Mouse (Mus musculus) ES-Bruce4 (cell line): ENCODE measurements around the gene Zfp775.

Experiments
- CTCF ChIP-seq: IDR thresholded peaks from one replicate; pipeline ENCODE4 v1.8.1; 2011; ENCODE audit warnings: low read depth, low read length
- EP300 ChIP-seq: IDR thresholded peaks from 2 replicates; pipeline ENCODE4 v1.6.1; 2011; ENCODE audit warnings: low read depth, low read length; ENCODE audit not compliant: insufficient read depth
- POLR2A ChIP-seq: IDR thresholded peaks from one replicate; pipeline ENCODE4 v1.8.1; 2011; ENCODE audit warnings: low read length; ENCODE audit not compliant: insufficient read depth

GRCm38 (mm10) chr6:48581257-48581656, 20.6 kb upstream of the Zfp775 start:
- TF ChIP-seq CTCF (no peak), POLR2A (no peak), EP300 (no peak)
